Mouse (Mus musculus) spleen, adult 12 weeks (tissue): ENCODE results near the gene Jtb.
"Not testable (repeated sequence)": the region's sequence is repeated elsewhere in the genome, so short reads cannot be mapped to it uniquely, and the experiment has no call there.

ENCODE experiments used
- DNase-seq: peaks from one replicate; pipeline ENCODE4 v3.0.0; 2022; ENCODE audit warnings: low spot score

Jtb gene

GRCm38 (mm10) chr3:90224331-90224730, 7.1 kb upstream of the Jtb start:
- DNase-seq: no peak

GRCm38 (mm10) chr3:90231075-90231474, 322 bp upstream of the Jtb start:
- no peak for DNase-seq

GRCm38 (mm10) chr3:90241251-90241650, 9.9 kb downstream of the Jtb start:
- no peak for DNase-seq

GRCm38 (mm10) chr3:90241669-90242358, 10.4 kb downstream of the Jtb start:
- DNase-seq: no peak

GRCm38 (mm10) chr3:90242984-90243775, 11.8 kb downstream of the Jtb start, which contains the start of gene Creb3l4:
TSS of gene Creb3l4 (minus strand) at chr3:90243512.
- DNase-seq: no peak

- DNase-seq: no peak
Measured at GRCm38 (mm10) chr3:90245406-90245805, 14.0 kb downstream of the Jtb start.

- DNase-seq: no peak
Measured at GRCm38 (mm10) chr3:90247630-90247959, 16.2 kb downstream of the Jtb start.

- peak; percentile 68 for DNase-seq
Measured at GRCm38 (mm10) chr3:90247960-90248745, 16.8 kb downstream of the Jtb start, which contains the start of gene Slc39a1. TSS of gene Slc39a1 (plus strand) at chr3:90248172.

- DNase-seq: no peak
Measured at GRCm38 (mm10) chr3:90248746-90249100, 17.3 kb downstream of the Jtb start.

GRCm38 (mm10) chr3:90250791-90251190, 19.4 kb downstream of the Jtb start:
- DNase-seq: no peak

- DNase-seq: not testable (repeated sequence)
Measured at GRCm38 (mm10) chr3:90251731-90252226, 20.4 kb downstream of the Jtb start.

GRCm38 (mm10) chr3:90252659-90253058, 21.3 kb downstream of the Jtb start:
- not testable (repeated sequence) for DNase-seq

GRCm38 (mm10) chr3:90253174-90253573, 21.8 kb downstream of the Jtb start:
- DNase-seq: not testable (repeated sequence)

- peak; percentile 85 for DNase-seq
Measured at GRCm38 (mm10) chr3:90253653-90254418, 22.4 kb downstream of the Jtb start, which contains the start of gene Crtc2. TSS of gene Crtc2 (plus strand) at chr3:90254163.

GRCm38 (mm10) chr3:90254419-90255193, 23.2 kb downstream of the Jtb start:
- no peak for DNase-seq

- no peak for DNase-seq
Measured at GRCm38 (mm10) chr3:90255194-90255565, 23.8 kb downstream of the Jtb start.

GRCm38 (mm10) chr3:90255784-90256353, 24.5 kb downstream of the Jtb start:
- no peak for DNase-seq

- DNase-seq: no peak
Measured at GRCm38 (mm10) chr3:90256731-90257530, 25.5 kb downstream of the Jtb start.

- DNase-seq: no peak
Measured at GRCm38 (mm10) chr3:90258521-90258920, 27.1 kb downstream of the Jtb start.
